Mouse (Mus musculus): ENCODE measurements around the gene Zfp473.

GRCm38 (mm10) chr7:44704363-44704762 is 46.5 kb downstream of the Zfp473 start:
- TF ChIP-seq POLR2A (IDR thresholded peaks at IDR 0.05; ENCODE audit: low read depth, low read length) (no peak), CTCF (IDR thresholded peaks at IDR 0.05; ENCODE audit: borderline replicate concordance, insufficient read depth, low read length) (no peak)
